Mouse (Mus musculus): ENCODE data around the gene Ascl3.
A peak's percentile ranks its signal among the peaks of the same experiment; 100 is the strongest.

Ascl3 gene

GRCm38 (mm10) chr7:109731626-109732025, at the start of gene Ascl3:
Gene Ascl3, minus strand, starts transcription at chr7:109731726.
- DNase-seq (ENCODE audit: low spot score), result no peak

GRCm38 (mm10) chr7:109781087-109781469, 49.6 kb upstream of the Ascl3 start:
- no peak for DNase-seq (ENCODE audit: low spot score)

- no peak for DNase-seq (ENCODE audit: low spot score)
Measured at GRCm38 (mm10) chr7:109772251-109772650, 40.7 kb upstream of the Ascl3 start.

GRCm38 (mm10) chr7:109768699-109769383, 37.3 kb upstream of the Ascl3 start:
- DNase-seq (ENCODE audit: low spot score), result no peak

- no peak for DNase-seq (ENCODE audit: low spot score)
Measured at GRCm38 (mm10) chr7:109767575-109768350, 36.2 kb upstream of the Ascl3 start.

GRCm38 (mm10) chr7:109764009-109764408, 32.5 kb upstream of the Ascl3 start:
- no peak for DNase-seq (ENCODE audit: low spot score)

- no peak for DNase-seq (ENCODE audit: low spot score)
Measured at GRCm38 (mm10) chr7:109756291-109756690, 24.8 kb upstream of the Ascl3 start.

- DNase-seq (ENCODE audit: low spot score), result no peak
Measured at GRCm38 (mm10) chr7:109754034-109754433, 22.5 kb upstream of the Ascl3 start.

GRCm38 (mm10) chr7:109752008-109752925, 20.7 kb upstream of the Ascl3 start, which contains the start of gene Tmem9b:
Gene Tmem9b, minus strand, starts transcription at chr7:109752875.
- DNase-seq (ENCODE audit: low spot score), result peak; percentile 83

GRCm38 (mm10) chr7:109751427-109752007, 20.0 kb upstream of the Ascl3 start:
- DNase-seq (ENCODE audit: low spot score), result no peak

GRCm38 (mm10) chr7:109747747-109748146, 16.2 kb upstream of the Ascl3 start:
- no peak for DNase-seq (ENCODE audit: low spot score)

- DNase-seq (ENCODE audit: low spot score), result no peak
Measured at GRCm38 (mm10) chr7:109741703-109742102, 10.2 kb upstream of the Ascl3 start.

GRCm38 (mm10) chr7:109741060-109741459, 9.5 kb upstream of the Ascl3 start:
- DNase-seq (ENCODE audit: low spot score), result no peak

GRCm38 (mm10) chr7:109739822-109740370, 8.4 kb upstream of the Ascl3 start:
- no peak for DNase-seq (ENCODE audit: low spot score)

- DNase-seq (ENCODE audit: low spot score), result no peak
Measured at GRCm38 (mm10) chr7:109734806-109735205, 3.3 kb upstream of the Ascl3 start.

- no peak for DNase-seq (ENCODE audit: low spot score)
Measured at GRCm38 (mm10) chr7:109723697-109724096, 7.8 kb downstream of the Ascl3 start, which contains the start of gene BC051019. Gene BC051019, minus strand, starts transcription at chr7:109723850.

- no peak for DNase-seq (ENCODE audit: low spot score)
Measured at GRCm38 (mm10) chr7:109723114-109723513, 8.4 kb downstream of the Ascl3 start.

GRCm38 (mm10) chr7:109722618-109723017, 8.9 kb downstream of the Ascl3 start:
- no peak for DNase-seq (ENCODE audit: low spot score)

- DNase-seq (ENCODE audit: low spot score), result peak; percentile 63
Measured at GRCm38 (mm10) chr7:109719286-109719685, 12.2 kb downstream of the Ascl3 start.

- no peak for DNase-seq (ENCODE audit: low spot score)
Measured at GRCm38 (mm10) chr7:109713434-109713982, 18.0 kb downstream of the Ascl3 start.

- DNase-seq (ENCODE audit: low spot score), result no peak
Measured at GRCm38 (mm10) chr7:109712198-109712597, 19.3 kb downstream of the Ascl3 start.

Measured in testis, postnatal 10 days (tissue).